Comparison of ENCODE assay signal across 19 mouse cellular contexts in the genomic region with DNA sequence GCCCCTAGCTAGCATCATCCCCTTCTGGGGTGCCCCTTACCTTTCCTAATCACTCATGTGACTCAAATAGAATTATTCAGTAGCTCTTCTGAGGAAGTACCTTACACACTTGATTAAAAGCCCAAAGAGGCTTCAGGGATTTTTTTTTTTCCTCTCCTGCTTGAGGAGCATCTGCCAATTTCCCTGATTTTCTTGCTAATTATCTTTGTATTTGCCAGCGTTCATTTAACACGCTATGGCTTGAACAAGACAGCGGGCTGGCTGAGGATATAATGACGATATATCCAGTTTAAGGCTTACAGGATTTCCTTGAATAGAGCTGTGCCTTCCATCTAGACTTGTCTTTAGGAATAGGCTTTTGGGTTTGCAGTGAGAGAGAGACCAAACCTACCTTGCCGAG.
"Had no signal": no experiment of that assay in that cellular context is flagged by ENCODE, and none has a peak within 500 bp of the region (broad histone marks: within the 10 kb centered on the region; RNA-seq: fewer than 3 reads in every experiment).

No protein-coding gene starts in this region.

- DNase-seq: kidney, adult 18-20 months; kidney, adult 9 months; kidney, postnatal 36 days; layer of hippocampus, postnatal 36 days; liver, embryonic 13.5 days; lung, adult 2 months; lung, postnatal 14 days; lung, postnatal 4 days; midbrain, embryonic 14.5 days; retina, postnatal 1 day; right cerebral cortex, postnatal 25 days; spleen, adult 18-20 months; thymus, adult 2 months; thymus, postnatal 25 days had no signal

- ATAC-seq: intestine, embryonic 16.5 days had no signal

- H3K9me3 ChIP-seq: liver, embryonic 13.5 days; stomach, embryonic 15.5 days had no signal

- H3K4me3 ChIP-seq: left cerebral cortex, adult 2 months; liver, embryonic 13.5 days; myocyte; stomach, embryonic 15.5 days had no signal

- H3K27me3 ChIP-seq: liver, embryonic 13.5 days; stomach, embryonic 15.5 days had no signal

- H3K4me2 ChIP-seq: liver, embryonic 13.5 days; midbrain, embryonic 11.5 days; stomach, embryonic 15.5 days had no signal

- H3K9ac ChIP-seq: liver, embryonic 13.5 days; stomach, embryonic 15.5 days had no signal

- H3K27ac ChIP-seq: left cerebral cortex, adult 2 months; liver, embryonic 13.5 days had no signal

- H3K4me1 ChIP-seq: liver, embryonic 13.5 days; stomach, embryonic 15.5 days had no signal
